Mouse (Mus musculus) left cerebral cortex, postnatal 36 days (tissue): ENCODE data around the gene Shkbp1. TPM values are rescaled to one million over a fixed set of nuclear protein-coding genes. Genes with fewer than 3 reads are reported as not detected.

Source experiments
- DNase-seq, 2 experiments: peaks; one replicate each; pipeline ENCODE4 v3.0.0; 2021 to 2022; ENCODE audit warnings: low spot score in 2 of 2, mixed read lengths in 1 of 2
- intact Hi-C: fragments of 180-260 bp; cut with DNase I; formaldehyde crosslinking; loops from one replicate; pipeline ENCODE4 v1.15.1; 2025
- total RNA-seq, 2 experiments: library from RNA; stranded (reverse); gene quantifications; 2 replicates each; pipeline ENCODE4 v1.2.3; 2021

Shkbp1 gene
- total RNA-seq, 2 experiments from 2014 or later, result 12.4 to 35.7 TPM

- intact Hi-C loops, result no loop called here
Observed at GRCm38 (mm10) chr7:27371715-27372462, 16.1 kb upstream of the Shkbp1 start.

GRCm38 (mm10) chr7:27369111-27369510 is 13.3 kb upstream of the Shkbp1 start:
- intact Hi-C loops, result no loop called here
- no peak for DNase-seq

More at GRCm38 (mm10) chr7:27371715-27372462, 16.1 kb upstream of the Shkbp1 start:
- DNase-seq, result no peak

DNA sequence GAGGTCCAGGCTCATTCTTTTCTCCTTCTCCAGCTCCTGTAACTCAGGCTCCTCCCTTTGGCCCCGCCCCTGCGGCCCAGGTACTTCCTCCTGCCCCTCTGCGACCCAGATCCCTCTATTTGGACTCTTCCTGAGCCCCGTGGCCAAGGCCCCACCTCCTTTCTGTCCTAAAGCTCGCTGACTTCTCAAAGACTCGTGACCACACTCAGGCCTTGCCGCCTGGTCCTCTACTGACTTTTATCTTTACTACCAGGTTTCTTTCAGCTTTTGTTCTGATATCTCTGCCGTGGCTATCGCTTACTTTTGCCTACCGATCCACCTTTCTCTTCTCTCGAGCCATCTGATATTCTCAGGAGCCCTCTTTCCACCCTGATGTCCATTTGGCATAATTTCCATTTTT is 12.2 kb upstream of the Shkbp1 start:
- no peak for DNase-seq
- intact Hi-C loops, result loop anchor here (1.0 kb wide), 1 partner anchor 35 kb away; no protein-coding TSS in a partner anchor

DNA sequence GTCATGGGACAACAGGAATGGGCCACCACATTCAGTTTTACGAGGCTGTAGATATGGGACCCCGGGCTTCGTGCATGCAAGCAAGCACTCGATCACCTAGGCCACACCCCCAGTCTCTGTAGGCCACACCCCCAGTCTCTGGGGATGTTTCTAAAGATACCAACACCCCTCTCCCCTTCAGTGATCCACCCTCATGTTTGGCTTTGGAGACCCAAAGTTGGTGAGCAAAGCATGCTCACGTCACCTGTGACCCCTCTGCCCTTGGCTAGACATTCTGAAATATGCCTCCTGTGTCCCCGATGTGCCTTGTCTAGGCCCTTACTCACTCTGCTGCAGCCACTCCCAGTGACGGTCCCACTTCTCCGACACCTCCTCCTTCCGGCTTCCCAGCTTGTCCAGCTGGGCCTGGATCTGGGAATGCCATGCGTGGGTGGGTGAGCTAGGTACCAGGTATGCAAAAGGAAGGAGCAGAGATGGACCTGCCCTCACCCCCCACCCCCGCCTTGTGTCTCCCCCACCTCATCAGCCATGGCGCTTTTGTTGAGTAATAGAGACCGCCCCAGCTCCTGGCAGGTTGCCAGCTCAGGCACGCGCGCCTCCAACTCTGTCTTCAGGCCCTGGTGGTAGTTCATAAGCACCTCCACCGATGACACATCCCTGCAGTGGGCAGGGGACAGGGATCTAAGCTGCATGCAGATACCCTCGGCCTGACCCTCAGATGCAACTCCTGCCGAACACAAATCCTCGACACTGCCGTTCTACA is 10.4 kb upstream of the Shkbp1 start:
- peak in 1 of 2 experiments; percentile 60 for DNase-seq
- intact Hi-C loops, result no loop called here

DNA sequence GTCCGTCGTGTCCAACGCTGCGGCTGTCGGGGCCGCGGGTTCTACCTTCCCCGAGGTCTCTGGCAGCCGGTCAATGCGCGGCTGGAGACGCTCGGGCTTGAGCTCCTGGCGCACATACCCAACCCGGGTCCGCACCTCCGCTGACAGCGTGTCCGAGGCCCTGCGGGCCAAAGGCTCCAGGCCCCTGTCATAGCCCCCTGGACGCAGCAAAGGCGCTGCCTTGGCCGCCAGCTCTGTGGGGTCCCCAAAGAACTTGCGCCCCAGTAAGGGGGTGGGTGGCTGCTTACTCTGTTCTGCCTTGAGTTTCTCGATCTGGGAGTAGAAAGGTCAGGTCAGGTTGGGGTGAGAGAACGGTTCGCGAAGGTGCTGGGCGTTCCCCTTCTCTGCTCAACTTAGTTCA is 8.6 kb upstream of the Shkbp1 start:
- intact Hi-C loops, result no loop called here

GRCm38 (mm10) chr7:27361283-27361946 is 5.6 kb upstream of the Shkbp1 start:
- intact Hi-C loops, result no loop called here
- DNase-seq, result peak; percentile 96 to 98

More for the DNA sequence above, 8.6 kb upstream of the Shkbp1 start:
- DNase-seq, result no peak

DNA sequence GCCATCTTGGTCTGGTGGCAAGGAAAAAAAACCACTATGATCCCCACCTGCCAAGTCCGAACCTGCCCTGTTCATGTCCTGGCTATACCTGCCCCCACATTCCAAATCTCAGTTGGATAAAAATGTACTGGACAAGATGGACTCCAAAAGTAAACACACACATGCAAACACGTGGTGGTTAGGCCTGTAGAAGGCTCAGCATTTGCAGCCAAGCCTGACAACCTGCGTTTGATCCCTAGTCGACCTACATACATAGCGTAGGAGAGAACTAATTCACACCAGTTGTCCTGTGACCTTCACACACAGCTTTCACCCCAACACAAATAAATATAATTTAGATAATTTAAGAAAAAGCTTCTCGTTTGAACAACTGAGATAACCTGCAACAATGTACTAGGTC is 4.9 kb upstream of the Shkbp1 start:
- intact Hi-C loops, result no loop called here
- DNase-seq, result no peak

- intact Hi-C loops, result no loop called here
- no peak for DNase-seq
Observed at GRCm38 (mm10) chr7:27359706-27360358, 4.0 kb upstream of the Shkbp1 start.

GRCm38 (mm10) chr7:27359162-27359561 is 3.3 kb upstream of the Shkbp1 start:
- intact Hi-C loops, result no loop called here
- no peak for DNase-seq

GRCm38 (mm10) chr7:27357595-27357978 is 1.8 kb upstream of the Shkbp1 start:
- no peak for DNase-seq
- intact Hi-C loops, result no loop called here

GRCm38 (mm10) chr7:27356861-27357594 is 1.2 kb upstream of the Shkbp1 start, which contains the start of gene Gm20479:
Gm20479 (minus strand) TSS chr7:27357419.
- intact Hi-C loops, result no loop called here
- no peak for DNase-seq

GRCm38 (mm10) chr7:27356248-27356647 is 429 bp upstream of the Shkbp1 start:
- DNase-seq, result no peak
- intact Hi-C loops, result no loop called here

DNA sequence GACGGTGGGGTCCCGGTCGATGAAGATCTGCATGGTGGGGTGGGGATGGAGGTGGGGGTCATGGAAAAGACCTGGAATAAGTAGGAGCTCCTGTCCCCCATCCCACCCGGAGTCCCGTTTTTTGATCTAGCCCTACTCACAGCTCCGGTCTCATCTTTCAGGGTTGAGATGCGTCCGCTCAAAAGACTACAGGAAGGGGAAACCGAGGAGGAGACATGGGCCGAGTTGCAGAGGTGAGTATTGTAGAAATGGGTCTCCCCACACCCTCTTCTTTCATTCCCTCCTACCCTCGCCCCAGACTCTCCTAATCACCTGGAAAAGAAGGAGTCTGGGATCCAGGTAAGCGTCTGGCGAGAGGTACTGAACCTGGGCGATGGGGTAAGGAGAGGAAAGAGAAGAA is 558 bp downstream of the Shkbp1 start:
- intact Hi-C loops, result no loop called here
- DNase-seq, result no peak

- no peak for DNase-seq
- intact Hi-C loops, result no loop called here
Observed at GRCm38 (mm10) chr7:27354783-27355182, 1.0 kb downstream of the Shkbp1 start.

DNA sequence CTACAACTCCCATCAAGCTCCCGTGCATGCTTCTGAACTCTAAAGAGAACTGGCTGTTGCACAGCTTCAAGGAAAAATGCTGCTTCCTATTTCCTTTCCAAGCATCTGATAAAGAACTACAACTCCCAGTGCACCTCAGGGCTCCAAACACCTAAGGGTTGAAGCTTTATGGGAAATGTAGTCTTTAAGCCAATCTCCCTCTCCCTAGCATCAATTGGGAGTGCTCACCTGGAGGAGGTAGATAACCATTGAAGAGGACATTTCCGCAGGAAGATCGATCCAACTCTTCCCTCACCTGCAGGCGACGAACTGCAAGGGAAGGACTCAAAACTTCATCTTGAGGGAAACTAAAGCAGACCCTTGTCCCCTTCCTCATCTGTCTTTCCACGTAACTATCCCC is 1.7 kb downstream of the Shkbp1 start:
- intact Hi-C loops, result no loop called here
- DNase-seq, result no peak

- intact Hi-C loops, result no loop called here
- DNase-seq, result no peak
Observed at GRCm38 (mm10) chr7:27345444-27345843, 10.4 kb downstream of the Shkbp1 start.

GRCm38 (mm10) chr7:27342595-27342994 is 13.2 kb downstream of the Shkbp1 start:
- DNase-seq, result no peak
- intact Hi-C loops, result no loop called here

GRCm38 (mm10) chr7:27339519-27339918 is 16.3 kb downstream of the Shkbp1 start:
- intact Hi-C loops, result loop anchor here (1.0 to 10.0 kb wide), 5 partner anchors 43 to 188 kb away; partner anchors contain the start of genes Blvrb, Sertad1 and Sptbn4
- peak in 1 of 2 experiments; percentile 63 for DNase-seq

GRCm38 (mm10) chr7:27339114-27339513 is 16.7 kb downstream of the Shkbp1 start:
- intact Hi-C loops, result loop anchor here (1.0 to 10.0 kb wide), 5 partner anchors 43 to 188 kb away; partner anchors contain the start of genes Blvrb, Sertad1 and Sptbn4
- peak in 1 of 2 experiments; percentile 54 for DNase-seq
